Mouse (Mus musculus) embryonic facial prominence, embryonic 11.5 days (tissue): Measurements from ENCODE around the gene Mlycd. TPM values are rescaled to one million over a fixed set of nuclear protein-coding genes. Genes with fewer than 3 reads are reported as not detected.
A peak's percentile ranks its signal among the peaks of the same experiment; 100 is the strongest.

Source experiments
- ATAC-seq: fragments of 200-750 bp; cut with Nextera tagmentation; replicated peaks from 2 replicates; pipeline ENCODE4 v1.8.0; 2017; ENCODE audit warnings: low read depth; ENCODE audit not compliant: insufficient number of reproducible peaks, low FRiP score, low TSS enrichment
- DNase-seq: peaks from one replicate; pipeline ENCODE4 v3.0.0-alpha.2; 2015; ENCODE audit warnings: low spot score
- H3K27ac ChIP-seq: fragments of 300-500 bp; sonication (generic); replicated peaks from 2 replicates; pipeline ENCODE4 v1.5.1; 2014; ENCODE audit warnings: mild to moderate bottlenecking, low read depth, low read length, control low read depth
- H3K27me3 ChIP-seq: fragments of 300-500 bp; sonication (generic); 2 replicates; pipeline ENCODE4 v1.6.1; 2014; ENCODE audit warnings: mild to moderate bottlenecking, low read length, moderate library complexity, mixed read lengths; ENCODE audit not compliant: control insufficient read depth, insufficient read depth
- H3K36me3 ChIP-seq: fragments of 300-500 bp; sonication (generic); replicated peaks from 2 replicates; pipeline ENCODE4 v1.6.1; 2014; ENCODE audit warnings: low read depth, mild to moderate bottlenecking, low read length, moderate library complexity, mixed read lengths; ENCODE audit not compliant: control insufficient read depth, insufficient read depth
- H3K4me1 ChIP-seq: fragments of 300-500 bp; sonication (generic); 2 replicates; pipeline ENCODE4 v1.6.1; 2014; ENCODE audit warnings: low read length, mixed read lengths; ENCODE audit not compliant: control insufficient read depth, insufficient read depth
- H3K4me2 ChIP-seq: fragments of 300-500 bp; sonication (generic); 2 replicates; pipeline ENCODE4 v1.6.1; 2014; ENCODE audit warnings: low read depth, mild to moderate bottlenecking, control low read depth, low read length, moderate library complexity
- H3K4me3 ChIP-seq: fragments of 300-500 bp; sonication (generic); 2 replicates; pipeline ENCODE4 v1.5.1; 2014; ENCODE audit warnings: low read depth, low read length, control low read depth
- H3K9ac ChIP-seq: fragments of 300-500 bp; sonication (generic); replicated peaks from 2 replicates; pipeline ENCODE4 v1.6.1; 2014; ENCODE audit warnings: mild to moderate bottlenecking, control low read depth, low read length
- H3K9me3 ChIP-seq: fragments of 300-500 bp; sonication (generic); replicated peaks from 2 replicates; pipeline ENCODE4 v1.6.1; 2016; ENCODE audit warnings: mild to moderate bottlenecking, low read length, inconsistent platforms, mixed read lengths; ENCODE audit not compliant: control insufficient read depth
- WGBS: fragments of 180-500 bp; shearing (Covaris S2); extraction: QIAGEN DNeasy Blood & Tissue Kit; methylation state at CpG from one replicate; pipeline ENCODE4 v1.1.7; 2014; 5-methylcytosine and 5-hydroxymethylcytosine counted together
- polyA plus RNA-seq: library from polyadenylated mRNA; unstranded; fragments of >200 nt; fragmentation: Nextera tagmentation; extraction: Ambion mirVana; gene quantifications from 2 replicates; pipeline ENCODE4 v1.2.1, GENCODE M21; 2014

Mlycd gene
- polyA plus RNA-seq, 1 experiment from 2014 or later = 10.4 TPM

DNA sequence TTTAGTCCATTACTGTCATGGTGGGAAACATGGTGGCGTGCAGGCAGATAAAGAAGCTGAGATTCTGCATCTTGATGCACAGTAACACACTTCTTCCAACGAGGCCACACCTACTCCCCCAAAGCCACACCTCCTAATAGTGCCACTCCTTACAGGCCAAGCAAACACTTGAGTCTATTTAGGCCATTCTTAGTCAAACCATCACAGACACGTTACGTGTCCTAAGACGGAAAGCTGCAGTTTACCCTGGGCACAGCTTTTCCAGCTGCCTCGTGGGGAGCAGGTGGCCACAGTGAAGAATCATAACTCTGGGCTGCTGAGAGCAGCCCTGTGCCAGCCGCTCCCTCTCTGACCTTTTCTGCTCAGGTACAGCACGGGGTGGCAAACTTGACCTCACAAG lies 13.6 kb downstream of the Mlycd start:
- DNase-seq (no peak), ATAC-seq (no peak)
- 87% methylated on average over 8 of the region's 8 CpGs for WGBS
- H3K9ac ChIP-seq = no peak overlapping the region
- no peaks in the 10 kb centered on the region for H3K9me3 ChIP-seq
- no peak overlapping the region for H3K4me2 ChIP-seq
- no peaks in the 10 kb centered on the region for H3K27me3 ChIP-seq
- H3K4me3 ChIP-seq = no peak overlapping the region
- H3K36me3 ChIP-seq = no peaks in the 10 kb centered on the region; the same call in 1 of the 2 replicates
- H3K27ac ChIP-seq = no peak overlapping the region
- H3K4me1 ChIP-seq = no peaks in the 10 kb centered on the region

DNA sequence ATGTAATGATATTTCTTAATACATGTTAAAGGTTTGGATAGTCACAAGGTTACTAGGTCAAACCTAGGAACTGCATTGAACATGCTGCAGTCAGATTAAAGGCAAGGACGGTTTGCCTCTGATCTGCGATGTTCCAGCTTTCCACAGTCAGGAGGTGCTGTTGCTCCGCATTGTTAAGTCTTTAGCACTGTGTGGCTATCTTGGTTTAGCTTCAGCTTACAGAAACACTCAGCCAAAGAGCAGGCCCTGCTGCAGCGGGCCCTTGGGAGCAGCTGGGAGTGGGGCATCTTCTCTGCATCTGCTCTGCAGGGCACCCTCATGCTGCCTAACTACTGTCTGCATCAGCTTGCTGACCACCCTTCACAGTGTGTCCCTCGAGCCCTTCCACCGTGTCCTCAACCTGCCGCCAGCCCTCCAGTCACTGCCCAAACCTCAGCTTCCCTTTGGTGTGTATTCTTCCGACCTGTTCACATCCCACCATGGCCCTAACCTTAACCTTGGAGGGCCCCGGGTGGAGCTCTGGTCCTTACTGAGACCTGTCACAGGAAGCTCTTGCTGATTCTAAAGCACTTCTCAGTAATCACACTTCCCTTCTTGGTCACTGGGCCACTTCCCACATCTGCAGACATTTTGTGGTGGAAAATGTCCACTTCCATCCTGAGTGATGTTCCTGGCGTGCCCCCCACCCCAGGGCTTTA lies 17.5 kb downstream of the Mlycd start:
- DNase-seq (no peak), ATAC-seq (no peak)
- Histone ChIP-seq H3K4me2 (no peak overlapping the region), H3K27ac (no peak overlapping the region), H3K4me1 (no peaks in the 10 kb centered on the region), H3K27me3 (no peaks in the 10 kb centered on the region), H3K9ac (no peak overlapping the region), H3K36me3 (no peaks in the 10 kb centered on the region; the same call in 1 of the 2 replicates), H3K9me3 (no peaks in the 10 kb centered on the region), H3K4me3 (no peak overlapping the region)
- 55% methylated on average over 10 of the region's 10 CpGs for WGBS

DNA sequence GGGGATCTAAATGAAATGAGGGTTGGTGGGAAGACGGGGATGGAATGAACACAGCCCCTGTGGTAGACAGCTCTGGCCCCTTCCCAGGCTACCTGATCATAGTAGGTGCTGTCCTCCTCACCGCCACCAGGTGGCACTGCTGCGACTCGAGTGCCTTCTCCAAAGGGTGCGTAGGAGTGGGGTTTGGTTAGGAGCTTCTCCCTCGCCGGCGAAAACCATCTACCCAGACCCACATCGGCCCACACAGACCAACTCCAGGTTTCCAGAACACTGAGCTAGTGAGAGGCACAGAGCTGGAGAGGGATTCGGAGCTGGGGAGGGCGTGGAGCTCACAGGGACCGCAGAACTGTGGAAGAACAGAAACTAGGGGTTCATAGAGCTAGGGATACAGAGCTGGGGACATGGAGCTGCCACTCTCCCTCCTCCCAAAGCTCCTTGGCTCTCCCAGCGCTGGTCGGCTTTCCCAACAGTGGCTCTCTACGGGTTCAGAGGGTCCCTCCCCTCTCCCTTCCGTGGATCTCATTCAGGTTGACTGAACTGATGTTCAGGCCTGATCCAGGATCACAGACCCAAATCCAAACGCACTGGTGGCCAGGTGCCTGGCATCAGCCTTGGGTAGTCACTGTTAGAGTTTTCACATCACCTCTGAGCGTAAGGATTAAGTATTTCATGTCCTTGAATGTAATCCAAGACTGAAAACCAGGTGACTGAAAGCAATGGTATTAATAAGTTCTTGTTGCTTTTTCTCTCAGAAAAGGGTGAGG lies 18.2 kb downstream of the Mlycd start:
- Histone ChIP-seq H3K27me3 (no peaks in the 10 kb centered on the region), H3K9ac (peak overlapping the region; percentile 53), H3K4me3 (no peak overlapping the region), H3K4me1 (no peaks in the 10 kb centered on the region), H3K4me2 (peak overlapping the region; percentile 43), H3K36me3 (no peaks in the 10 kb centered on the region; the same call in 1 of the 2 replicates), H3K27ac (no peak overlapping the region), H3K9me3 (no peaks in the 10 kb centered on the region)
- peak; percentile 58 for ATAC-seq
- 12% methylated on average over 18 of the region's 18 CpGs for WGBS
- peak; percentile 89 for DNase-seq

DNA sequence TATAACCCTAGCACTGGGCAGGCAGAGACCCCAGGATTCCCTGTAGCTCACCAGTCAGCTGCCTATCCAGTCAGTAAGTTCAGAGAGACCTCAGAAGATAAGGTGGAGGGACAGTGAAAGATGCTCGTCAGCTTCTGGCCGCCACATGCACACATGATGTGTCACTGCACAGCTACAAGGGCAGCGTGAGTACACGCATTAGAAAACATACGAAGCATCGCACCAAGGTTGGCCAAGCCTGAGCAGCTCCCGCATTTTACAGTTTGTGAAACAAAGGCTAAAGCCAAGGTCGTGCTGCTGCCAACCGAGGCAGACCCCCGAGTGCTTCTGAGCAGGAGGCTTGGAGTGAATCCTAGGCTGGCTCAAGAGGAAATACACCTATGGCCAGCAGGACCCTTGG lies 18.9 kb downstream of the Mlycd start:
- no peak for ATAC-seq

DNA sequence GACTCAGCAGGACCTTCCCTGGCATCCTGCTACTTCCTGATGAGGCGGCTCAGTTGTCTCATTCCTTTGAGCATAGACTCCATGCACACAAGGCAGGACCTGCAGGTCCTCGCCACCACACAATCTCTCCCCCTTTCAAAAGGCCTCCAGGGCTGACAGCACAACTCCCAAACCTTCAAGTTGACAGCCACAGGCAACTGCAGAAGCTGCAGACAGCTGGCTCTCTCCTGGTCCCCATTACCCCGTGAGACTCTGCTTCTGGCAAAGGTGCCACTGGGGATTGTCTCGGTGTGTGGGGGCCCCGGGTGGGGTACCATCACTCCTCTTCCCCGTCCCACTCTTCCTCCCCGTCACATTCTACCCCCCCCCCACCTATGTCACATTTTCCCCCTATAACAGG lies 25.6 kb downstream of the Mlycd start:
- H3K9me3 ChIP-seq = no peaks in the 10 kb centered on the region
- no peak overlapping the region for H3K4me3 ChIP-seq
- ATAC-seq (no peak), DNase-seq (no peak)
- no peaks in the 10 kb centered on the region for H3K27me3 ChIP-seq
- 0 out of 2 replicates have a peak, but pooled peaks cover 3% of the 10 kb centered on the region for H3K4me1 ChIP-seq
- no peak overlapping the region for H3K9ac ChIP-seq
- 62% methylated on average over 7 of the region's 7 CpGs for WGBS
- H3K36me3 ChIP-seq = no peaks in the 10 kb centered on the region
- no peak overlapping the region for H3K27ac ChIP-seq
- no peak overlapping the region for H3K4me2 ChIP-seq

More for the DNA sequence above, 18.9 kb downstream of the Mlycd start:
- no peak overlapping the region for H3K4me2 ChIP-seq
- no peaks in the 10 kb centered on the region for H3K27me3 ChIP-seq
- H3K9me3 ChIP-seq = no peaks in the 10 kb centered on the region
- H3K4me1 ChIP-seq = no peaks in the 10 kb centered on the region
- DNase-seq = no peak
- 83% methylated on average over 10 of the region's 10 CpGs for WGBS
- H3K27ac ChIP-seq = no peak overlapping the region
- no peaks in the 10 kb centered on the region; the same call in 1 of the 2 replicates for H3K36me3 ChIP-seq
- no peak overlapping the region for H3K4me3 ChIP-seq
- H3K9ac ChIP-seq = no peak overlapping the region

DNA sequence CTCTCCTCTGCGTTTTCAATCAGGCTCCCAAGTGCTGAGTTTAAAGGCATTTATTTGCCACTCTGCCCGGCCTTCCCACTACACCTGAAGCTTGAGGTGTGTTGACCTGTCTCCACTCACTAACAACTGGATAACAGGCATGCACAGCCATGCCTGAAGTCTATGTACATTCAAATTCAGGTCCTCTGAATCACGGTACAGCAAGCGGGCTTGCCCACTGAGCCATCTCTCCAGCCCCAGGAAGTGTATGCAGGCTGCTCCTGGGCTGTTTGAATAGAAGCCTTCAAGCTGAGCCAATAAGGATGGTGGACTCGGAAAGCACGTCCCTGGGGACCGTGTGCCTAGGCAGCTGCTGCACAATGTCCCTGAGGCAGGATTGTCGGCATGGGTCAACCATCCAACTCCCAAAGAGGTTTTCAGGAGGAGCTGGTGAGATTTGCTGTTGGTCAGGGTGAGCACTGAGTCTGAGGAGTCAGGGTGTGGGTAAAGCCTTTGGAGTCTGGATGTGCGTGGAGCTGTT lies 27.0 kb downstream of the Mlycd start:
- Histone ChIP-seq H3K27me3 (no peaks in the 10 kb centered on the region), H3K4me1 (0 out of 2 replicates have a peak, but pooled peaks cover 3% of the 10 kb centered on the region), H3K4me2 (no peak overlapping the region), H3K4me3 (no peak overlapping the region), H3K36me3 (no peaks in the 10 kb centered on the region), H3K27ac (no peak overlapping the region), H3K9ac (no peak overlapping the region), H3K9me3 (no peaks in the 10 kb centered on the region)
- 48% methylated on average over 9 of the region's 9 CpGs for WGBS
- DNase-seq (no peak), ATAC-seq (no peak)

DNA sequence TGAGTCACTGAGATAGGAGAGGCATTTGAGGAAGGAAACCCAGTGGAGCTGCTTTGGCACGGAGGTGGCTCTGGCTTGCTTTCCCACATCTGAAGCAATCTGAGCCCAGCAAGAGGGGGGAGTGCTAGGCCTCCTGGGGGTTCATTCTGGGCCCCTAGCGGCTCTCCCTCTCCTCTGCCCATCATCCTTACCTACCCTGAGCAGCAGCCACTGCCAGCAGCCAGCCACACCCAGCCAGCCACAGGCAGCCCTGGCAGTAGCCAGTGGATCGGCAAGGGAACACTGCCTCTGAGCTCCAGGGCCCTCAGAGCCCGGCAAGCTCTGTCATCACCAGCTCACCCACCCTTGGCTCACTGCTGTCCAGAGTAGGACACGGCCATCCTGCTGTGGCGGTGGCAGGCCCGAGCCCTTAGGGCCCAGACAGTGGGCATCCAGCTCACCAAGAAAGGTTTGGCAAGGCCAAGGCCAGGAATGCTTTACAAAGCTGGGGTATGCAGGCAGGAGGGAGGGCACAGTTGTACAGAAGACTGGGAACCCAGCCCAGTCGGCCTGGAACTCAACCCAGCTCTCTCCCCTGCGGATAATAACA lies 27.5 kb downstream of the Mlycd start:
- DNase-seq = no peak
- H3K9ac ChIP-seq = no peak overlapping the region
- 64% methylated on average over 9 of the region's 9 CpGs for WGBS

More for the DNA sequence above, 27.5 kb downstream of the Mlycd start:
- 0 out of 2 replicates have a peak, but pooled peaks cover 3% of the 10 kb centered on the region for H3K4me1 ChIP-seq
- no peak overlapping the region for H3K4me2 ChIP-seq
- no peaks in the 10 kb centered on the region for H3K9me3 ChIP-seq
- no peaks in the 10 kb centered on the region for H3K27me3 ChIP-seq
- no peak for ATAC-seq
- H3K4me3 ChIP-seq = no peak overlapping the region
- H3K36me3 ChIP-seq = no peaks in the 10 kb centered on the region
- no peak overlapping the region for H3K27ac ChIP-seq
